Mouse (Mus musculus): ENCODE measurements around the gene Hspb9.
A peak's percentile ranks its signal among the peaks of the same experiment; 100 is the strongest.

Hspb9 gene

DNA sequence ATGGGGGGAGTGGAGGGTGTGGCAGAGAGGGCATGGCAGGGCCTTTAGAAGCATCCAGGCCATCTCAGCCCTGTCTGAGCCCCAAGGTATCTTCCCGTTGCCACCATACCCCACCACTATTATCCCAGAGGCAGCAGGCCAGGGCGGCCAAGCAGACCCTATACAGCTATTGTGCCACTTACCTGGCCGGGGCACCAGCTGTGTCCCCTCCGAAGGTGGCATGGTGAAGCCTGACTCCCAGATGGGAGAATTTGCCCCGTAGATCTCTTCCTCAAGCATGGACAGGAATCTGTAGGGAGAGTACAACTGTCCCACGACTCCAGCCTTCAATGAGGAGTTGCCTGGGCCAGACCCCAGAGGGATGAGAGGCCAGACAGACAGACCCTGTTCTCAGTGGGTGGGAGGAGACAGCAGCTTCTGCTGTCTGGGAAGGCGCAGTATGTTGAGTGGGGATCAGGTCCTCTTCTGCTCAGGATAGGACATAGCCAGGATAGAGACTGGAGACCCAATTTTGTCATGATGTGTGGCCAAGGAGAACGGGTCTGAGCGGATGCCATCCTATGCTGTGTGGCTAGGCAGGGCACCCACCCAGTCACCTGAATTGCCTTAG is 4.3 kb upstream of the Hspb9 start:
- no peak for DNase-seq

DNA sequence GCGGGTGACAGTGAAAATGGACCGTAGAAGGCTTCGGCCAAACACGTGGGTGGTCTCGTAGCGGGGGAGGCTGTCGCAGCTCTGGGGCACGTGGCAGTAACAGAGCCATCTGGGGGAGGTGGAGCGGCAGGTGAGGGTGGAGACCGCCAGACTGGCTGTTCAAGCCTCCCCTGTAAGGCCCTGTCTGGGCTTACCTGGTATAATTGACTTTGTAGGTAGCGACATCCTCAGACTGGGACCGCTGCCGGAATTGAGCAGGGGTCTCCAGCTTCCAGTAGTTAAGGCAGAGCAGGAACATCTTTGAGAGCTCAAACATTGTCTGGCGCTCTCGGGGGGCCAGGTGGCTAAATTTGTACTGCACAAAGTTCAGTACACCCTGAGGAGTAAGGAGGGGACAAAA is 3.1 kb upstream of the Hspb9 start:
- DNase-seq = no peak

DNA sequence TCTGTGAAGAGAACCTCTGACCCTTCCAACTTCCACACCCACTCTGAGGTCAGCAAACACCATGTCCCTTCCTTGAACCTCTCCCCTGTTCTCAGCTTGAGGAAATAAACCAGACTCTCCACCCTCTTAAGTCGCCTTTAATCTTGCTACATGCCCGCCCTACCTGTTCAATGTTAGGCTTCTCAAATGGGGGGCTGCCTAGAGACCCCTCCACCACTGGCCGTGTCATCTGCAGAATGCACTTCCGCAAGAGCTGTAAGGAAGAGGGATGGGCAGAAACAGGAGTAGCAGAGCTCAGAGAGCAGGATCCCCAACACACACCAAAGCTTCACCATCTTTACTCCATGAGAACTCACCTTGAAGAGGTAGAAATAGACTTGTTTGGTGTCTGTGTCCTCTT is 2.7 kb upstream of the Hspb9 start:
- no peak for DNase-seq

DNA sequence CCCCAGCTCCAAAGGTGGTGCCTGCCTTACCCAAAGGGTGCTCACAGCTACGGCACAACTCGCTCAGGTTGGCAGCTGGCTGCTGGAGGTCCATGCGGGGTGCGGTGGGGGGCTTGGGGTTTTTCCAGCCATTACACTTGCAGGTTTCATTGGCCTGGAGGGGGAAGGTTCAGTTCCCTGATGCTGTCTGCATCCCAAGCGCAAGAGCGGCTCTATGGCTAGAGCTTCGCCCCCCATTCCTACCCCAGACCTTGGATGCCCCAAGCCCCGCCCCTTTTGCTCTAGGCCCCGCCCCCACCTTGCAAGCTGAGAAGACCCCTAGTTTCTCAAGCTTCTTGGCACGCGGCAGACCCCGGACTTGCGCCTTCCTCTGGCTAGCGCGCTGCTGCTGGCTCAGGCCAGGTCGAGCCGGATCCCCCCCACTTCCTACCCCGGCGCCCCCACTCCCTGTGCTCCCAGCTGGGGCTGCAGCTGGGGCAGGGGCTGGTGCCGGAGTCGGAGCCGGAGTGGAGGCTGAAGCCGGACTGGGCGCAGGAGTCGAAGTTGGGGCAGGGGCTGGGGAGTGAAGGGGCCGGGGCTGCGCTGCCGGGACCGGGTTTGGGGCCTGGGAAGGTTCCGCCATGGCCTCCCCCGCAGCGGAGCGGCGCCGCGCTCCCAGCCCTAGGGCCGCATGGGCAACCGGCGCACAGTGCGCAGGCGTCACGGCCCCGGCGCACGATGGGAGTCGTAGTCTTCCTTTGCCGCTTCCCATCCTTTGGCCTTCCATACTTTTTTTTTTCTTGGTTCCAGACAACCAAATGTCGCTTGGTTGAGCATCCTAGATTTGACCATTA is 1.7 kb upstream of the Hspb9 start, which contains the start of gene Kat2a:
TSS of gene Kat2a (minus strand) at position 683 of the 833 bp plus-strand sequence.
- DNase-seq = peak; percentile 82

- no peak for DNase-seq
Measured at GRCm38 (mm10) chr11:100713174-100713573, 476 bp upstream of the Hspb9 start.

GRCm38 (mm10) chr11:100714534-100714915 is 875 bp downstream of the Hspb9 start:
- peak; percentile 91 for DNase-seq

DNA sequence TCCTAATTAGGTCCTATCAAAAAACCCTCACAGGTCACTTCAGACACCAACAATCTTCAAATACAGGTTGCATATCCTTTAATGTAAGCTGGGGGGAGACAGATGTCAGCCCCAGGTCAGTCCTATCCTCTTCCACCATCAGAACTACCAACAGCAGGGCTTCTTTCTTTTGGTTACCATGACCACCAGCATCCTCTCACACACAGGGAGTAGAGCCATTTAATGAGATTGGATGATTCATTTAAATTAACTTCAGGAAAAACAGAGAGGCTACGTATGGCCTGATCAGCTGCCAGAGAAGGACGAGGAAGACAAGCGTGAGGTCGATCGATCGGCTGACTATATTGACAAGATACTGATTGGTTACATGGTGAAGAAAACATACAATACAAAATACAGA is 1.3 kb downstream of the Hspb9 start:
- DNase-seq = no peak

- no peak for DNase-seq
Measured at GRCm38 (mm10) chr11:100716649-100717048, 3.0 kb downstream of the Hspb9 start.

- DNase-seq = no peak
Measured at GRCm38 (mm10) chr11:100718462-100718861, 4.8 kb downstream of the Hspb9 start.

DNA sequence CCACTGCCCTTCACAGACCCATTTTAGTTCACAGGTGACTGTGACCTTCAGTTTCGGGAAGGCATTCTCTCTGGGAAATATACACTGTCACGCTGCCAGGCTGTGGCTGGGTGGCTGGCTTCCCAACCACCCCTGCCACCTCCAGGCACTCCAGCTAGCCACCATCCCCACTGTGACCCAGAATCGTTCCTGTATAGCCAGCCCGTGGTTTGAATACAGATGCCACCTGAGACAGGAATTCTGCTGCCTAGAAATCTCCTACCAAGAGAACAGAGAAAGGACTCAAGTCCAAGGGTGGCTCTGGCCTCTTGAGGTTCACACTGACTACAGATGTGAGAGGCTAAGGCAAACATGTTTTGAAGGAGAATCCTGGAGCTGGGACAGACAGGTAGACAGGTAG is 5.2 kb downstream of the Hspb9 start:
- DNase-seq = no peak

DNA sequence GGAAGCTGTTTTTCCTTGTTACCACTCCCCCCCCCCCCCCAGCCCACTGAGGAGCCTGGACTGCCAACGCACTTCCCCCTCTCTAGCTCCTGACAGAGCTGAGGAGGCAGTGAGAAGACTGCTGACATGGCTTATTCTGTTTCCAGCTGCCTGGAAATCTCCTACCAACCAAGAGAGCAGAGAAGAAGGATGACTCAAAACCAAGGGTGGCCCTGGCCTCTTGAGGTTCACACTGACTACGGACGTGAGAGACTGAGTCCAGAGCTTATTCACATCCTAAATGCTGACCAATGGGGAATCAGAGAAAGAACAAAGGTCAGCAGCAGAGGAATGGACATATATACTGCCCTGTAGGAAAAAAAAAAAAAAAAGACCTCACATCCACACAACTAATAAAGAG is 5.7 kb downstream of the Hspb9 start:
- no peak for DNase-seq

GRCm38 (mm10) chr11:100719893-100720292 is 6.2 kb downstream of the Hspb9 start:
- no peak for DNase-seq

GRCm38 (mm10) chr11:100720345-100720744 is 6.7 kb downstream of the Hspb9 start:
- no peak for DNase-seq

DNA sequence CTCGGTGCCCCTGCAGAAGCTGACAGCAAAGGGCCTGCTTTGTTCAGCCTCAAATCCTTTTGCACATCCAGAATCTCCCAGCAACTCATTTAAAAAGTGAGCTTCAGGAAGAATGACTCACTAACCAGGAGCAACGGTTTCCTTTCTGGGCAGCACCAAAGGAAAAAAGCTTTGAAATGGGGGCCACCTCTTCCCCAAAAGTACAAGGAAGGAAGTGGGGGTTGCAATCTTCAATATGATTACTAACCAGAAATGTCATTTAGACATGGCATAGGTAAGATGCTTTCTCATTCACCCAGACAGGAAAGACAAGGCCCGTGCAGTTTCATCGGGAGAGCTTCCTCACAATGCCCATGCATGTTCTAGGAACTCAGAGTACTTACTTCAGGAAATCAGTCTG is 7.6 kb downstream of the Hspb9 start:
- no peak for DNase-seq

- no peak for DNase-seq
Measured at GRCm38 (mm10) chr11:100721776-100722492, 8.3 kb downstream of the Hspb9 start.

DNA sequence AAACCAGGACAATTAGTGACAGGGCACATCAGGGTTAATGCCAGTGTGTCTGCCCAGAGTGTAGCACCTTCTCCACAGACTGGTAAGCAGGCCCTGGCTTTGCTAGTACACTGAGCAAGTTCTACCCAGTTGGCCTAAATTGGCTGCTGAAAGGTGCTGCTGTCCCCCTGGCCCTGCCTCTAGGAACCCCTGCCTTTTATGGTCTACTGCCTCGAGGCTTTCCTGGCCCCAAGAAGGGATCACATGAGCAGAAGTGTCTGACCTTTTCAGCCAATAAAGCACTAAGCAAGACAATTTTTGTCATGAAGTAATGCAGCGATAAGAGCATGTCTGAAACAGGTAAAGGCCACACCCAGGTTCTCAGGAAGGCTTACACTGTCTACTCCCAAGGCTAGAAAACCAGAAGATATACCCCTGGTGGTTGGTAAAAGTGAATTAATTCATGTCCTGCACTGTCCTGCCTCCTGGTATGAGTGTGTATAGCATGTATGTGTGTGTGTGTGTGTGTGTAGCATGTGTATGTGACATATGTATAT is 8.9 kb downstream of the Hspb9 start:
- DNase-seq = no peak

DNA sequence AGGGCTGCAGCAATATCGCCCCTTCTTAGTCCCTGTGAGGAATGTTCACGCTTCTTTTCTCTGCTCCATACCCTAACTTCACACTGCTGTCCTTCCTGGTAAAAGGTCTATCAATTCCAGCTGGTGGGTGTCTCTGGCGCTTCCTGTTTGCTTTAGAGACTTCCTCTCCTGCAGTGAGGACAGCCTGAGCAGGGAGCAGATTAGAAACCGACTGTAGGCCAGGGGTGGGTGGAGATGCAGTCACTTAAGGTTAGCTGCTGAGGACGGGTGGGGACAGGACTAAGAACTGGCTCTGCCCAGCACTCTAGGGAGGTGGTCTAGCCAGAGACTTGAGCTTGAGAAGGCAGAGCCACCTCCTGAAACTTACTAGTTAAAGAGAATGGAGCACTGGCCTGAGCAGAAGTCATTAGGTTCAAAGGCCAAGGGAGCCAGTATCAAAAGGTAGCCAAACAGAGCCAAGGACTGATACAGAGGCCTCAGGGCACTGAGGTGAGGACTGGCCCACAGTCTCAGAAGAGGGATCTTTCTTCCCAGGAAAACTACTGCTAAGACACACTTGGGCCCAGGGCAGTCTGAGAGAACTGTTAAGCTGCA is 11.4 kb downstream of the Hspb9 start:
- DNase-seq = no peak

DNA sequence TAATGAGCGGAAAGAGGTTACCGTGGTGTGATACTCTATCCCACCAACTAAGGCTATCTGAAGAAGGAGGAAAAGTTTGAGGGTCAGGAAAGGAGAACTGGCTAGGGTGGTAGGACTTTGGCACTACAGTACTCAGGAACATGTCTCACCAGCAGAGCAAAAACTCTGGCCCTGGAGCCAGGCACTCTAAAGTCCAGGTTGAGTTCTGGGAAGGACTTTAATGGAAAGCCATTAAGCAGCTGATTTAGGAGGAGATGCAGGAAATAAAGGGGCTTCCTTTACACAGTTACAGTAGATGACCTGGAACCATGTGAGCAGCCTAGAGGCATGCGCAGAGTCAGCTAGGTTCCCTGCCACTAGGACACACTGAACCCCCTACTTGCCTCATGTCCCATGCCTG is 13.6 kb downstream of the Hspb9 start:
- no peak for DNase-seq

GRCm38 (mm10) chr11:100728601-100729000 is 15.0 kb downstream of the Hspb9 start:
- DNase-seq = no peak

GRCm38 (mm10) chr11:100729976-100730375 is 16.3 kb downstream of the Hspb9 start:
- DNase-seq = no peak

GRCm38 (mm10) chr11:100730477-100731205 is 17.0 kb downstream of the Hspb9 start:
- no peak for DNase-seq

DNA sequence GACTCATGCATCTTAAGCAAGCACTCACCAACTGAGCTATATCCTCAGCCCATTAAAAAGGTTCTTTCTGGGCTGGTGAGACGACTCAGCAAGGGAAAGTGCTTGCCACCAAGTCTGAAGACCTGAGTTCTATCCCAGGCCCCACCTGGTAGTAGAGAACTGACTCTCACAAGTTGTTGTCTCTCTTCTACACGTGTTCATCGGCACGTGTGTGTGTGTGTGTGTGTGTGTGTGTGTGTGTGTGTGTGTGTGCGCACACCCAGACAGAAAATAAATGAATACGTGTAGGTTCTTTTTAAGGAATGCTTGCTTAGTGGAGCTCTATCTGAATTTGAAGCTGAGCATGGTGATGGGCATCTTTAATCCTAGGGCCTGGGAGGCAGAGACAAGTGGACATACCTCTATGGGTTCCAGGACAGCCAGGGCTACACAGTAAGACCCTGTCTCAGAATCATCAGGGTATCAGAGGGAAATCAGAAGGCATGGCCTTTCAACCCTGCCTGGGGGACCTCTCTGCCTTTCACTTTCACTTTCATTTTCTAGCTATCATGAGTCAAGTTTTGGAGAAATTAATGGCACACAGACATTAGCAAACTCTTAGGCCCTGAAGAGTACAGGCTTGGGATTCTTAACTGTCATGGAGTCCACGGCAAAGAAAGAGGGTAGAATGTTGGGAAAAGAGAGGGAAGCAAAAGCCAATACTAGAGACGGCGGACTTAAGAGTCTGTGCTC is 21.6 kb downstream of the Hspb9 start:
- no peak for DNase-seq

Data from right cerebral cortex, postnatal 4 days (tissue).